Mouse (Mus musculus): ENCODE measurements around the gene Greb1. TPM values are rescaled to one million over a fixed set of nuclear protein-coding genes. Genes with fewer than 3 reads are reported as not detected.
A peak's percentile ranks its signal among the peaks of the same experiment; 100 is the strongest.
"Not testable (repeated sequence)": the region's sequence is repeated elsewhere in the genome, so short reads cannot be mapped to it uniquely, and the experiment has no call there.

Greb1 gene
- total RNA-seq, 4 experiments from 2014 or later: 0.16 to 1.2 (median 0.64) TPM

DNA sequence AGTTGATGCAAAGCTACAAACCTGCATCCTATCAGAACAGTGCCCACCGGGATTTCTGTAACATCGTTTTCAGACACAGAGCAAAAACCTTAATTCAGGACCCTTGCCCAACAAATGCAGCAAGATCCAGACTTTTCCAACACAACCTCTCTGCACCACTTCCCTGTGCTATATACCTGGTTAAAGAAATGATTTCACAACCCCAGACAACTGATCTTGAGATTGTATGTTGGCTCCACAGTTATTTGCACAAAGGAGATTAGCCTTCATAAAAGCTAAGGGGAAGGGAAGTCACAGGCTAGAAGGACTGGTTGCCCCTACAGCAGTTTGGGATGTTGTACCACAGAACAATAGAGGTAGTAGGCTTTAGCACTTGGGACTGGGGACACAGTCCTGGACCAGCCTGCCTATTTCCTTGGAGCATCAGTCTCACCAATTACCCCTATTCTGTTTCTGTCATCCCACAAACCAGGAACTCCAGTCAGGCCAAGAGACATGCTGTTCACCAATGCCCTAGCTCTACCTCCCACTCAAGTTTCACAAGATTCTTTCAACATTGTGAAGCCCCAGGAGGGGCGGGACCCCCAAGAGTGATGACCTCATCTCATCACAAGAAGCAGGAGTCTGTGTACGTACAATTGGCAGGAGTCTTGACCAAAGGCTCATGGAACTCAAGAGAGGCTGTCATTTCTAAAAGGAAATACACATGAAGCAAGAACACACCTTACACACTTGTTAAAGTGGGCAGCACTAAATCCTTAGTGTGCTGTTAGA is 36.9 kb downstream of the Greb1 start:
- DNase-seq (ENCODE audit: low spot score): no peak

DNA sequence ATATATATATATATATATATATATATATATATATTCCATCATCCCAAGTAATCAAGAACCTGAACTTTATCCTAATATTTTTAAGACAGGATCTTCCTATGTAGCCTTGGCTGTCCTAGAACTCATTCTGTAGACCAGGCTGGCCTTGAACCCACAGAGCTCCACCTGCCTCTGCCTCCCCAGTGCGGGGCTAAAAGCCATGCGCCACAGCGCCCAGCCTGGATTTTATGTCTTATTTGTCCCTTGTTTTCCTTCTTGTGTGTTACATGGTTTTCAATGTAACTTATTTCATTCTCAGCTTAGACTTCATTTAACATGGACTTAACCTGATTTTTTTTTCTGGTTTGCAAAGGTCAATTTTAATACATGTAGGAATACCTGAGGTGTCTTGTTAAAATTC is 39.2 kb downstream of the Greb1 start:
- no peak for DNase-seq (ENCODE audit: low spot score)

DNA sequence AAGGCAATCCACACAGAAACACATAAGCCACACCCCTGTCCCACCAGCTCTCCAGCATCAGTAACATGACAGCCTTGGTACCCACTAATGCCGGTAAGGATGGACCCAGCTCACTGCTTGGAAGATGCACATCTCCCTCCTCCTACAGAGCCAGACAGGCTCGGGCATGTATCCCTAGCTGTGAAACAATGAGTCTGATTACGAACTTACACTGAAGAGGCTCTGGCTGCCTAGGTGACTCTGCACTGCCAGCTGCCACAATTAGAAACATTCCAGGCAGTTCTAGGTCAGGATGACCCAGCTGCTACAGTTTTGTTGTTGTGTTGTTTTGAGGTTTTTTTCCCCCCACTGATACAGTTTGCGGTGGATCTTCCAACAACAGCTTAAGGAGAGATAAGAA is 40.4 kb downstream of the Greb1 start:
- DNase-seq (ENCODE audit: low spot score): peak; percentile 8

DNA sequence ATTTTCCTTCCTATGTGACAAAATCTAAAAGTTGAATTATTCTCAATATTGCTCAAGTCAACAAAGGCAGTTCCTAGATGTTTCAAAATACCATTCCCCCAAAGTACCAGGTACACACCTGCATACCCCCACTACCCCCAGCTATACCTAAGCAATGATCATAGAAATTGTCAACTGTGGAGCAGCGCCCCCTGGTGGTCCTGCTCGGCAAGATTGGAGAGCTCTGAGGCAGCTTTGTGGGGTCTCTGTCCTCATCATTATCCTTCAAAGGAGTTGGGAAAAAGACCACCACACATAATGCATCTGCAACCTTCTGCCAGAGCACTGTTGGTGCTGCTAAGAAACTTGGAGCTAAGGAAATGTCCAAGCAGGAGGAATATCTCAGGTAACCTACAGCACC is 46.4 kb downstream of the Greb1 start:
- peak; percentile 12 for DNase-seq (ENCODE audit: low spot score)

DNA sequence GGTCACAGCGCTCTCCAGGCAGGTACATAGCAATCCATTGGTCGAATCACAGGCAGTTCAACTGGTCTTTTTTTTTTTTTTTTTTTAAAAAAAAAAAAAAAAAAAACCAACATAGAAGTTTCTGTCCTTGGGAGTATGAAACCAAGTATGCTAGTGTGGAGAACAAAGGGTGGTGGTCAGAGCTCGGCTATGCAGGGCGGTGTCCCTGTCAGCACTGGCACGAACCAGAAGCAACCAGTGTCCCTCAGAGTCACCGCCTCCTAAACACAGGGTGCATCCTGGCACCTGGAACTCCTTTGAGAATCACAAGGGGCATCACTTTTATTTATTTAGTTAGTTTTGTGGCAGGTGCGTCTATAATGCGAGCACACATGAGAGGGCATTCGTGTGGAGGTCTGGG is 47.1 kb downstream of the Greb1 start:
- DNase-seq (ENCODE audit: low spot score): no peak

DNA sequence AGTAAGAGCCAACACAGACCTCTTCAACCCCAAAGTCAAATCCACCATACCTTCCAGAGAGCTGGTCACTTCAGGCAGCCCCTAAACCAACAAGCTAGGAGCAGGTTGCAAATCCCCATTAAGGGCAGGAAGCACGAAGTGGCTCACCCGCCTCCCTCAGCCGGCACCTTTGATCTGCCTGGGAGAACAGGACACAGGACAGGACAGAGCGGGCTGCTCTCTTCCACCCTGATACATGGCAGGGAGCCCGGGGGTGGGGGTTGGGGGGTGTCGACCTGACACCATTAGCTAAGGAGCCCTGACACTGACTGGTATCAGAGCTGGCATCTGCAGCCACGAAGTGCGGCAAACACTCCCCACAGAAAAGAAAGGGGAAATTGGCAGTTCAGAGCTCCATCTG is 47.6 kb downstream of the Greb1 start:
- no peak for DNase-seq (ENCODE audit: low spot score)

DNA sequence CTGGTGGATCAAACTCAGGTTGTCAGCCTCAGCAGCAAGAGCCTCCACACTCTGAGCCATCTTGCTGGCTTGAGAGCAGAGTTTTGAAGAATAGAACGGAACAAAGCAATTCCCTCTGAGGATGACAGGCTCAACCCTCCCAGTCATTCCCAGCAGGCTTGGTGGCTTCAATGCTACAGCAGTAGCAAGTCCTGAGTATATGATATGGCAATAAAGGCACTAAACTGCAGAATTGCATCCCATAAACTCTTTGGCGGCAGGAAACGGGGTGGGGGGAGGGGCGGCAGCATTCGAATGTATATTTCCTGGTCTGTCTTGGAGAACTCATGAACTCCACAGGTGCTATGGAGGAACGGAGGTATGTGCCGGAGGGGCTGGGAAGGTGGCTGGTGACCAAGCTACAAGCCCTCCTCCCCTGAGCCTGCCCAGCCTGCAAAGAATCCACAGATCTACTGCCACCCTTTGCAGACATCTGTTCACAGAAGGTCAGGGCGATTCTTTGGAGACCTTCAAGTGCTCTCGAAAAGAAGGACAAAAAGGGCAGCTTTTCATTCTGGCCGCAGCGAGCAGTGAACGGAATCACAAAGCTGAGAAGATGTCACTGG is 48.3 kb downstream of the Greb1 start:
- DNase-seq (ENCODE audit: low spot score): no peak

DNA sequence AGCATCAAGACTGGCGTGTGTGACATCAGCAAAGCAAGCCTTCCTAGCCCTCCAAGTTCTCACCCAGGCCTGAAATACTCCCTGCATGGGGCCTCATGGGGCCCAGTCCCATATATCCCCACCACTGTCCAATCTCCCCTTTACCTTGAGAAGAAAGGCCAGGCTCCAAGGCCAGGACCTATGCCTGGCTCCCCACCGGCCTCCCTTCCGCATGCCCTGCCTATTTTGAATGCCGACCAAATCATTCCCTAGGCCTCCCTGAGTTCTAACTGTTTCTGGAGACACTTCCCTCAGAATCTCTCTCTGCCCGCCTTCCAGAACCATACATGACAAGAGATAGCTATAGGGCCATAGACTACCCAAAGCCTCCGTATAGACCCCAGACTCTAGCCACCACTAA is 49.1 kb downstream of the Greb1 start:
- DNase-seq (ENCODE audit: low spot score): no peak

DNA sequence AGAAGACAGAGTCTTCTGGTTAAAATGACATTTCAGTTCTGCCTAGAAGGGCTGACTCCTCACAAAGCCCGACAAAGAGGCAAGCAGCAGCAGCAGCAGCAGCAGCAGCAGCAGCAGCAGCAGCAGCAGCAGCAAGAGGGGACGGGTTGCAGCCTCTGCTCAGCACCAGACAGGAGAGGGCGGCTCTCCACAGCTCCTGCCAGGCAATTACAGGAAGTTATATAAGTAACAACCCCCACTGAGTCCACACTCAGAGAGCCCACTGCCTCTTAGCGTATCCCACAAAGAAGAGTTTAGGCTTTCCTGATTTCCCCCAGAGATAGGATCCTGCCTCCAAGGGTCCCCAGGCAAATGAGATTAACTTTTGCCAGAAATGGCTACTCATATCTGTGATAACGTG is 60.6 kb downstream of the Greb1 start:
- no peak for DNase-seq (ENCODE audit: low spot score)

DNA sequence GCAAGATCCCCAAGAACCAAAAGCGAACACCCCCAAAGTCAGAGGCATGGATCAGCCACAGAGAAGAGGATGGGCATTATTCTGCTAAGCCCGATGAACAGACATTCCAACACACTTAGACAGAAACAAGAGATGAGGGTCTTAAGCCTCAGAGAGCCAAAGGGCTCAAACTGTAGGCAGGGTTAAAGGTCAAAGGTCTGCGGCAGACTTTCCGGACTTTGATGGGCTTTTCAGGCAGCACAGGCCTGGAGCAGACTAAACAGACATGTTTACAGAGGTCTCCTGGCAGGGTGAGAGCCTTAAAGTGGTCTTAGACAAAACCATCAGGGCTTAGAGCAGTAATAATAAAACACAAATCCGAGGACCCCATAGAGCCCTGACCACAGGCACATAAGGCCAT is 63.4 kb downstream of the Greb1 start:
- DNase-seq (ENCODE audit: low spot score): no peak

DNA sequence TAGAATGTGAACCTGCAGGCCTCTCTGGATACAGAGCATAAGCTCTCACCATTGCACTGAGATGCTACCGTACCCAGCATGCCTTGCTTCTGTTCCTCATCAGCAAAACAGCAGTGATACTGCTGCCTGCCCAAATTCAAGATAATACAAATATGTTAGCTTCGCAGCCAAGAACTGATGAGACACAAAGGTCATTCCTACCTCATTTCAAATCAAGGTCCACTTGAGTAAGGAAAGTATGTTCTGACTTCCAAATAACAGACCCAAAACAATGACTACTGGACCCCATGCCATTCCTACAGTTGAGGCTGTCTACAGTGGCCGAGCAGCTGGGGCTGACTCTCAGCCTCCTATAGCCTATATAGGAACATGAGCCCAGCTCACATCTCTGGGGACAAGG is 66.0 kb downstream of the Greb1 start:
- no peak for DNase-seq (ENCODE audit: low spot score)

DNA sequence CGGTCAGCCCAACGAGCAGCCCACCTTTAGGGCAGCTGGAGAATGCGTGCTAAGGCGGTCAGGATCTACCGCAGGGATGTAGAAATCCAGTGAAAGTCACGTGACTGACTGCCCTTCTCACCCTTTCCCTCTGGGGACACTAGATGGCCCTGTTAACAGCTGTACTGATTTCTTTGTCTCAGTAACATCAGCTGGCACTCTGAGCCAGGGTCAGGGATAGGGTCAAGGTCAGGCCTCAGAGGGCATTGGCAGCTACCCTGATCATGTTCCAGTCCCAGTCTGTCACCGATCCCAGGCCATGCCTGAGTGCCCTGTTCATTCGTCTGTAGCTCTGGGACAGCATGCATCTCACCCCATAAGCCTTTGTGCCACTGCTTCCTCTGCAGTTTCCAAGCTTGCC is 66.7 kb downstream of the Greb1 start:
- DNase-seq (ENCODE audit: low spot score): no peak

DNA sequence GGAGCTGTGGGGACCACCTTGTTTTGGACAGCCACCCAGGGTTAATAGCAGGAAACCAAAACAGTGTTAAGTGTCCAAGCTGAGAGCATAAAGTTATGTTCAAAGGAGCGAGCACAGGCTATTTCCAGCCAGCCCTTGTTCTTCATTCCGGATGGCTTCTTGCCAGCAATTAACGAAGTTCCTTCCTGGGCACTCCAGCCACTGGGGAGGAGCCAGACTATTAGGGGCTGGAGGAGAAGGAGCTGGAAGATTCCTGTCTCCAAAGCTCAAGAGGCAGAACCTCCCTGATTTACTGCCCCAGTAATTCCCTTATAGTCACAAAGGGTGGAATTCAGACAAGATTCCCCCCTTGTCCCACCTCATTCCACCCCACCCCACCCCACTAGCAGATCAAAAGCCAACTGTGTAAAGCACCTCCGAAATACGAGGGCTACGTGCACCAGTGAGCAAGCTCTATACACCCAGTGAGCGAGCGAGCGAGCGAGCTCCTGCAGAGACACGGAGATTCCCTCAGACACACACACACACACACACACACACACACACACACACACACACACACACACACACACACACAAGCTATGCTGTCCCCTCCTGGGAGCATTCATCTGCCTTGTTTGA is 69.5 kb downstream of the Greb1 start:
- DNase-seq (ENCODE audit: low spot score): peak; percentile 46

DNA sequence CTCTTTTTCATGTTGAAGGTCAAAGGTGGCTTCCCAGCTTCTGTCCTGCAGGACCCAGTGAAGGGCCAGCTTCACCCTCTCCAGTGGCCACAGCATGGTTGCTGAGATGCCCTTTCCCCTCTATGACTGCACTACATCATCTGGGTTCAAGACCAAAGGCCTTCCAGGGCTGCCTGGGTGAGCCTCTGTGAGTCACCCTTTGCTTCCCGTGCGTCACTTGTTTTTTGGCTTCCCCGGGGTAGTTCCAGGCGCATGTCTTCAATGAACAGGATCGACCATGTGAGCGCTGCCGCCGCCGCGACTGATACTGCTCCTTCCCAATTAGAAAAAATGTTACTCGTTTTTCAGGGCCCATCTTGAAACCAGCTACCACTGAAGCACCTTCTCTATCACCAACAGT is 70.5 kb downstream of the Greb1 start:
- DNase-seq (ENCODE audit: low spot score): no peak

DNA sequence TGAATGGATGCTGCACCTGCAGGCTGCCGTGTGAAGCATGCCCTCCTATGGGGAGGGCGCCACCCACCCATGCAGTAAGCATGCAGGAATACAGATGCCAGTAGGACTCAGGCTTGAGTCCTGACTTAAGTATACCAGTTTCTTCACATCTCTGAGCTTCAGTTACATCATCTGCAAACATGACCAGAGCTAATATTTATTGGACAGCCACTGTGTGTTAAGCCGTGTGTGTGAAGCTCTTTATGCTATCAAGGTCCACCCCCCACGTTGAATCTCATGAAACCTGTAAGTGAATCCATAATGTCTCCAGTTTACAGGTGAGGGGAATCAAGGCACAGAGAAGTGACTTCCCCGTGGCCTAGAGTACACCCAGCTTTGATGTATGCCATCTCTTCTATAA is 72.5 kb downstream of the Greb1 start:
- DNase-seq (ENCODE audit: low spot score): no peak

DNA sequence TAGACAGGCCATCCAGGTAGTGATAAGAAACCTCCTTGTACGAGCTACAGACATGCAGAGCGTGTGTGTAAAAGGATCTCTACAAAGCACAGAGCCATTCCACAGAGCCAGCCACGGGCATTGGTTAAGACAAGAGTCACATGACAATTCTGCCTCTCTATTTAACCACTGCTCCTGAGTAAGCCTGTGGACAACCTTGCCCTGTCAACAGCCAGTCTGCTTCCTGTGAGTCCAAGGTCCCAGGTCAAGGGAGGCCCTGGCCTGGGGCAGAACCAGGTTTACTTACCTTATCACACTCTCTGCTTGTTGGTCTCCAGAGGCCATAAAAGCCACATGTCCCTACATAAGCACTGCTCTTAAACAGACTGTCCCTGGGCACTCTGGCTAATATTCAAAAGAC is 74.5 kb downstream of the Greb1 start:
- no peak for DNase-seq (ENCODE audit: low spot score)

DNA sequence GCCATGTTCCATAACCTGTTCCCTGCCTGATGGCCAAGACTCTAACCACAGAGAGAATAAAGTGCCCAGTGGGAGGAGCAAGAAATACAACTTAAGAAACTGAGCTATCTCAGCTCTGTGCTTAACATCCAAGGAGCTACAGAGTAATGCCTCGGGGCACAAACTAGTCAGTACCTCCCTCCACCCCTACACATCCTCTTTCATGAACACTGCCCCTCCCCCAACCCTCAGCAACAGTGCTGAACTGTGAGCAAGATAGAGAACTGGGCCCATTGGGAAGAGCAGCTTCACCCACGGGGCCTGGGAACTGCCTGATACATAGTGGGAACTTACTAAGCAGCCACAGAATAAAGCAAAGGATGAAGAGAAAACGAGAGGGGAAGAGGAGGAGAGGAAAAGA is 77.1 kb downstream of the Greb1 start:
- DNase-seq (ENCODE audit: low spot score): no peak

DNA sequence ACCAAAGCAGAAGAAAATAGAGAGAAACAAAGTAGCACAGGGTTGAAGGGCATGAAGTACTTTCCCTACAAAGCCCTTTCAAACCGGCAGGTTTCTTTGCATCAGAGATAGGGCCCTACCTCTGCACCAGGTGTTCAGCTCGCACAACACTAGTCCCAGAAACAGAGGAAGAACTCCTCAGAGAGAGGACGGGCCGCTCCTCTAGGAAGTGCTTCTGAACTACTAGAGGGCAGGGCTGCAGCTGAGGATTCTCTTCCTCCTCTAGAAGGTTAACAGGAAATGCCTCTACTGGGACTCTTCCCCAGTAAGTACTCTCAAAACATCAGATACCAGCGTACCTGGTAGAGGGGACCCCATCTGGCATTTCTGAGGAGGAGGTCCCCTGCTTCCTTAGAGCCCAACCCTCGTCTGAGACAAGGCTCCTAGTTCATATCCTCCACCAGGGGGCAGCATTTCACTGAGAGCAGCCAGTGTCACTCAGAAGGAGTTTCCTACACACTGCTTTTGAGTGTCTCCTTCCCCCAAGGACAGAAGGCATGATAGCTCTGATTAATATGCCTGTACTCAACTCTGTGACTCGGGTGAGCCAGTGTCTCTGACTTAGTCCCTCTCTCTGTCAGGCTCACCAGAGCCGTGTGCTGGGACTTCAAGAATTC is 81.9 kb downstream of the Greb1 start:
- peak; percentile 15 for DNase-seq (ENCODE audit: low spot score)

DNA sequence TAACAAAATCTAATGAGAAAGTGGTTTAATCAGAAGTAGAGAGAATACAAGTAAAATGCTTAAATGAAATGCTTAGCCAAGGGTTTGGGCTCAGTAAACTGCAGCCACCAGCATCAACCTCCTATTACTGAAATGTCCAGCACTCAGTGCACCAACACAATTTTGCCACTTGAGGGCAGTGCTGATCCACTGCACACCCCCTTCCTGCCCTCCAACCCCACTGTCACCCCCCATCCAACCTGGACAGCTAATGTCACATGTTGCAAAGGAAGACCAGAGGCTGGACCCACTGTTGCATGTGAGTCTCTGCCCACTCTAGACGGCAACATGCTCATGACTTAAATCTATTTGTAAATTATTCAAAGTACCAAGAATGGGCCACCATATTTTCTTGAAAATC is 83.0 kb downstream of the Greb1 start:
- DNase-seq (ENCODE audit: low spot score): peak; percentile 12

DNA sequence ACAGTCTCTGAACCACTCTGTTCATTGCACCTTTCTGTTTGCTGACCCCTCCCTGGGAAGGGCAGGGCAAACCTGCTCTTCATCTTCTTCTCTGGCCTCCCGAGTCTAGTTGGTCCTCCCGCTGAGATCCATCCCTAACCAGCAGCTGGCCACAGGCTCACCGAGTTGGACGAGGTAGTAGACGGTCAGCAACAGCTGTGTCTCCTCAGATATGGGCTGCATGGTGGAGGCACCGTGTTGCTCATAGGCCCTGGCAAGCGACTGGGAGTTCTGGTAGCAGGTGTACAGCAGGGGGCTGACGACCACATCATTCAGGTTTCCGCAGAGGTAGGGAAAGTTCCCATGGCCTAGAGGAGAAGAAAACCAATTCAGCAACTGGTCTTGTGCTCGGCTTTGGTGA is 86.1 kb downstream of the Greb1 start:
- DNase-seq (ENCODE audit: low spot score): no peak

DNA sequence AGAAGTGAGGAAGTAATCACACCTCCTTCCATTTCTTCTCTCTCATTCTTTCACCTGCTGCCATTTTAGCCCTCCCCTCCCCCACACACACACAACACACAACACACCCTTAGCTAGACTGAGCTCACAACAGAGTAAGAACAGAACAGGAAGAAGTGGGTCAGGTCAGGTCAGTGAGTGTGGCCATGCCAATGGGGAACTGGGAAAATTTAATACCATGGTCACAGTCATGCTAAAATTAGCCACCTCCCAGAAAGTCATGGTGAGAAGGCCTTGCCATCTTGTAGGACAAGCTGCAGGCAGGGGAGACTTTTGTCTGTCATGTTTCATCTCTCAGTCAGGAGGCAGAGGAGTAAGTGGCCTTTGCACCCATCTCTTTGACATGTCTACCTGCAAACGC is 102.0 kb downstream of the Greb1 start:
- DNase-seq (ENCODE audit: low spot score): peak; percentile 6

DNA sequence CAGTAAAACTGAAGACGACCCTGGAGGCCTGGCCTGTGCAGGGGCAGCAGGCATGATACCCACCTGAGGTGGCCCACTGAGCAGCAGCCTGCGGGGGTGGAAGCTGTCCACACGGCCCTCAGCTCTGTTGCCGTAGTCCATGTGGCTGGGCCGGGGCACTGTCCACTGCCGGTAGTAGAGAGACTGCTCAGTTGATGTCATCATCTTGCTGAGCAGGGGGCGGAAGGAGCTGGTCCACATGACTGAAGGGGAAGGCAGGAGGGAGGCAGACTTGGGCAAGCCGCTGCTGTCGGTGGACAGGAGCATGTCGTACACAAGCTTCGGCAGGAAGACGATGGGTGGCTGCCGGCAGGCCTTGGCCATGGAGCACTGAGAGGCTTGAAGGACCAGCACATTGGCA is 104.5 kb downstream of the Greb1 start:
- no peak for DNase-seq (ENCODE audit: low spot score)

DNA sequence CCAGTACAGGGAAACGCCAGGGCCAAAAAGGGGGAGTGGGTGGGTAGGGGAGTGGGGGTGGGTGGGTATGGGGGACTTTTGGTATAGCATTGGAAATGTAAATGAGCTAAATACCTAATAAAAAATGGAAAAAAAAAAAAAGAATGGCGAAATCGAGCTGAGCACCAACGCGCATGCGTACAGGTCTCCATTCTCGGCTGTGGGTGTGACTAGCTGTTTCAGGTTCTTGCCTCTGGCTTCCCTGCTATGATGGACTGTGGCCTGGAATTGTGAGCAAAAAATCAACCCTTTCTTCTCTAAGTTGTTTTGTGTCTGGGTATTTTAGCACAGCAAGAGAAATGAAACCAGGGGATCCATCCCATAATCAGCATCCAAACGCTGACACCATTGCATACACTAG is 105.4 kb downstream of the Greb1 start:
- not testable (repeated sequence) for DNase-seq (ENCODE audit: low spot score)

Data from heart, adult 8-10 months (tissue).